Mouse (Mus musculus) bone marrow macrophage, adult 2 months (primary cell): ENCODE results near the gene Gga1.

Source experiments
- CTCF ChIP-seq: IDR thresholded peaks from 2 replicates; pipeline ENCODE4 v1.5.1; 2012; ENCODE audit warnings: low read depth, mild to moderate bottlenecking, low read length, moderate library complexity
- POLR2A ChIP-seq: IDR thresholded peaks from 2 replicates; pipeline ENCODE4 v1.6.1; 2012; ENCODE audit warnings: mild to moderate bottlenecking, low read depth, low read length, borderline replicate concordance

DNA sequence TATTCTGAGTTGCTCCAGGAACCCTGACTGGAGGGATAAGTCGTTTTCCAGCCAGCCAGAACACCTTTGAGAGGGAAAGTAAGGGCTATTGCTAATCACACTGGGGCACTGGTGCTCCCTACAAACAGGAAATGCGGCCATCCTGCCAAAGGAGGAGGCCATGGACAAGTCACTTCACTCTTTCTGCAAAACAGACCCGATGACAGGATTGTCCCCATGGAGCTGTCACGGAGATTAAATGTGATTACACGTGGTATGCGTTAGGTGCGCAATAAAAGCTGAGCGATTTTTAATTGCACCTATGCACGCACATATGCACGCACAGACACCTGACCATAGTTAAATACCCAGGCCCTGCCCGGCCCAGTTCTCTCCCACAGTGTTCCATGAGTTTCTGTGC, 36.2 kb upstream of the Gga1 start:
- TF ChIP-seq CTCF (no peak), POLR2A (no peak)
